Mouse (Mus musculus): ENCODE results near the gene Olfr9.

DNA sequence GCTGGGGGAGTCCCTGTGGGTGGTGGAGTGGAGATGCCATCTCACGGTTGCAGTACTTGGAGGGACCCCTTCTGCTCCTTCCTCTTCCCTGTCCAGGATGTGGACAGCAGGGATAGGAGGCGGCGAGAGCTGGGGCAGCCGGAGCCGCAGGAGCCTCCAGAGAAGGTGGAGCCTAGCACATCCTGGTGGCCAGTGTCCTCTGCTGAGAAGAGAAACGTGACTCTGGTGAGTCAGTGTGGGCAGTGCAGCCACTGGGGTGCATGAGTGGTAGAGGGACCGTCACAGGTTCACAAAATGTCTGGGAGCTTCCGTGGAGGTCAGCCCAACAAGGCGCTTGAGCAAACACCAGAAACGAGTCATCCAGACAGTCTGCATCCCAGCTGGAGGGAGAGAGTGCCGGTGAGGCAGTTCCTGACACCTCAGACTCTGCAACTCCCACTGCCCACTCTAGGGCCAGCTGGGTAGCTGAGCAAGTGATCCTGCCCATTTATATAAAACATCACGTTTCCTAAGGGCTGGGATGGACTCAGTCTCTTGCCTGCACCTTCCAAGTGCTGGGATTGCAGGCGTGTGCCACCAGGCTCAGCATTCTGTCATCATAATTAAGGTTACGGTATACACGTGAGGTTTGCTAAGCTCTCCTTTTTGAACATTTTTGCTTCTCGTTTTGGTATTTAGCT, 38.9 kb upstream of the Olfr9 start:
- TF ChIP-seq GATA1 (IDR thresholded peaks at IDR 0.05; ENCODE audit: borderline replicate concordance, low read length) (no peak), FLI1 (IDR thresholded peaks at IDR 0.05; ENCODE audit: low read length) (no peak)

Data from megakaryocyte, embryonic 14.5 days (primary cell).